8 mouse cellular contexts compared by ENCODE assay signal in the genomic region with DNA sequence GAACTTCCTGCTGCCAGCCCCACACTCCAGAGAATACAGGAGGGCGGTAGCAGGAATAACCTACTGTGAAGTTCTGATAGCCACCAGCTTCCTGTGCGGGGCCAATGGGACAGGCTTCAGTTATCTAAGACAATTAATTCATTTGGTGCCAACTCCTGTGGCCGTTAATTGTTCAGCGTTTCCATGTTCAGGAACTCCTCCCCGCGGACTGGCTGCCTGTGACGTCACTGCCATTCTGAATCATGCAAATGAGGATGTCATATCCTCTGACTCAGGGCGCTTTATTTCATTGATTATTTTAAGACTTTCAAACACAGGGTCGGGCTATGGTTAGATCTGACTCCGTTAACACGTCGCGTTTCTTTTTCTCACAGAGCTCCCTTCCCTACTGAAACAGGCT.
DNase-seq lines count a peak whose midpoint lies in the region; ATAC-seq and TF ChIP-seq lines count a peak whose summit lies in the region.

No protein-coding gene starts in this region.

- H3K36me3 ChIP-seq in forebrain, embryonic 12.5 days (replicated peaks): no peaks in the 10 kb centered on the region
- H3K36me3 ChIP-seq in midbrain, embryonic 13.5 days: no peaks in the 10 kb centered on the region

- no peaks in the 10 kb centered on the region for H3K9me3 ChIP-seq in forebrain, embryonic 12.5 days
- H3K9me3 ChIP-seq in midbrain, embryonic 13.5 days: no peaks in the 10 kb centered on the region

- H3K4me2 ChIP-seq in forebrain, embryonic 12.5 days: peak overlapping the region; percentile 22
- peak overlapping the region; percentile 26; the same call in 1 of the 2 replicates for H3K4me2 ChIP-seq in midbrain, embryonic 13.5 days (replicated peaks)

- no peaks in the 10 kb centered on the region for H3K4me1 ChIP-seq in forebrain, embryonic 12.5 days
- H3K4me1 ChIP-seq in midbrain, embryonic 13.5 days (replicated peaks): no peaks in the 10 kb centered on the region

- ATAC-seq in forebrain, embryonic 12.5 days (ENCODE audit: low FRiP score): peak; percentile 60
- ATAC-seq in midbrain, embryonic 13.5 days: peak; percentile 48; the same call in 1 of the 2 replicates

- intact Hi-C loops in heart, postnatal 10 days (cut with DNase I): loop anchor here (10.0 kb wide), 1 partner anchor 1323 kb away; a partner anchor contains a TSS

- no peaks in the 10 kb centered on the region for H3K27me3 ChIP-seq in forebrain, embryonic 12.5 days
- no peaks in the 10 kb centered on the region for H3K27me3 ChIP-seq in midbrain, embryonic 13.5 days

- no peak for TF ChIP-seq CTCF in layer of hippocampus, adult 2 months (conservative IDR thresholded peaks at IDR 0.05)

- WGBS in forebrain, embryonic 12.5 days: 66% methylated on average over 13 of the region's 13 CpGs
- WGBS in midbrain, embryonic 13.5 days: 72% methylated on average over 13 of the region's 13 CpGs

- H3K27ac ChIP-seq in layer of hippocampus, adult 2 months: peak overlapping the region; percentile 65
- H3K27ac ChIP-seq in forebrain, embryonic 12.5 days: no peak overlapping the region
- no peak overlapping the region for H3K27ac ChIP-seq in midbrain, embryonic 13.5 days

- H3K9ac ChIP-seq in forebrain, embryonic 12.5 days: no peak overlapping the region
- no peak overlapping the region for H3K9ac ChIP-seq in midbrain, embryonic 13.5 days (replicated peaks)

- DNase-seq in layer of hippocampus, adult 2 months (ENCODE audit: low spot score in 2 of 2): peak in 1 of 2 experiments; percentile 48
- no peak for DNase-seq in layer of hippocampus, postnatal 25 days (ENCODE audit: extremely low spot score in 1 of 2, low spot score in 1 of 2)
- DNase-seq in heart, postnatal 10 days: peak; percentile 56 to 65
- DNase-seq in layer of hippocampus, adult 9-11 months: peak; percentile 22
- no peak for DNase-seq in thymus, postnatal 0 days (ENCODE audit: low spot score)
- DNase-seq in thymus, postnatal 36 days: no peak

- H3K4me3 ChIP-seq in layer of hippocampus, adult 2 months: peak overlapping the region; percentile 46
- H3K4me3 ChIP-seq in forebrain, embryonic 12.5 days (replicated peaks): no peak overlapping the region; the same call in 1 of the 2 replicates
- no peak overlapping the region for H3K4me3 ChIP-seq in midbrain, embryonic 13.5 days (replicated peaks)

Comparison
In these comparisons a context has a peak if more than half of its experiments do, and no peak if none do; other contexts are left out.
1. DNase-seq: peak in heart, postnatal 10 days (2 of 2) and layer of hippocampus, adult 9-11 months (single experiment); none in layer of hippocampus, postnatal 25 days (0 of 2), thymus, postnatal 0 days (single experiment) and thymus, postnatal 36 days (0 of 2).